Mouse (Mus musculus): ENCODE measurements around the gene Impdh2. TPM values are rescaled to one million over a fixed set of nuclear protein-coding genes. Genes with fewer than 3 reads are reported as not detected.
A peak's percentile ranks its signal among the peaks of the same experiment; 100 is the strongest.
"Not testable (repeated sequence)": the region's sequence is repeated elsewhere in the genome, so short reads cannot be mapped to it uniquely, and the experiment has no call there.

Impdh2 gene
- polyA plus RNA-seq, 1 experiment from 2014 or later, result 239 TPM

DNA sequence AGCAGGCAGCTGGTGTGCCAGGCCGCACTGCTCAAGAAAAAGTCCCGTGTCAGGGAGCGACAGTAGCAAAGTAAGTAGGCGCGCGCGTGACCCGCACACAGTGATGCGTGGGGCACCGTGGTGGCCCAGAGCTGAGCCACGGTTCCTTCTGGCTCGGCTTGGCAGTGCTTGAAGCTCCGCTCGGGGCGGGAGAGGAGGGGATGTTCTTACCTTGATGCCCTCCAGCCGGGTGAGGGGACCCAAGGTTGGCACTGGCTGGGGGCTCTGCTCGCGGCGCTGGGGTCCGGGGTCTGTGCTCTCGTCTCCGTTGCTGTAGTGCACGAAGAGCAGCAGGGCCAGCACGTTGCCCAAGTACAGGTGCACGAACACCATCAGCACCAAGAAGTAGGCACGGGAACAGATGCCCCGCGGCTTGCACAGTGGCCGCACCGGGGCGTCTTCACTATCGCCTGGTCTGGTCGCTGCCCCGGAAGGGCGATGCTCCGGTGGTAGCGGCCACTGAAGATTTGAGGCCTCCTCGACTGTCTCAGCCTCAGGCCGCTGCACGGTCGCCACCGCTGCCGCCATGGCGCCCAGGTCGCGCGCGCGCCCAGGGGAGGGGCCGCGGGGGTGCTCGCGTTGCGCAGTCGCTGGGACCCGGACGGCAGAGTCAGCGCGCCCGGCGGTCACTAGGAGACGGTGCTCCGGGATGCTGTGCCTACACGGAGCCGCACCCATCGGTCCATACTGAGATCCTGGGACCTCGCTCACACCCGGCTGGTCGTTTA, 37.1 kb downstream of the Impdh2 start, which contains the start of gene P4htm:
TSS of gene P4htm (minus strand) at position 670 of the 767 bp plus-strand sequence.
- peak within 1 kb of the TSS; percentile 71 for H3K4me3 ChIP-seq
- H3K9me3 ChIP-seq (replicated peaks), result no peaks in the 10 kb centered on the region
- 1% methylated on average over 68 of the region's 69 CpGs for WGBS
- peak within 1 kb of the TSS; percentile 86 for H3K27ac ChIP-seq (replicated peaks)
- H3K36me3 ChIP-seq, result peaks cover 18% of the 10 kb centered on the region
- peak; percentile 74 for DNase-seq (ENCODE audit: low spot score)
- H3K4me1 ChIP-seq, result peaks cover 28% of the 10 kb centered on the region
- 0 out of 2 replicates have a peak, but pooled peaks cover 5% of the 10 kb centered on the region for H3K27me3 ChIP-seq (ENCODE audit: low read depth, poor library complexity, severe bottlenecking)

DNA sequence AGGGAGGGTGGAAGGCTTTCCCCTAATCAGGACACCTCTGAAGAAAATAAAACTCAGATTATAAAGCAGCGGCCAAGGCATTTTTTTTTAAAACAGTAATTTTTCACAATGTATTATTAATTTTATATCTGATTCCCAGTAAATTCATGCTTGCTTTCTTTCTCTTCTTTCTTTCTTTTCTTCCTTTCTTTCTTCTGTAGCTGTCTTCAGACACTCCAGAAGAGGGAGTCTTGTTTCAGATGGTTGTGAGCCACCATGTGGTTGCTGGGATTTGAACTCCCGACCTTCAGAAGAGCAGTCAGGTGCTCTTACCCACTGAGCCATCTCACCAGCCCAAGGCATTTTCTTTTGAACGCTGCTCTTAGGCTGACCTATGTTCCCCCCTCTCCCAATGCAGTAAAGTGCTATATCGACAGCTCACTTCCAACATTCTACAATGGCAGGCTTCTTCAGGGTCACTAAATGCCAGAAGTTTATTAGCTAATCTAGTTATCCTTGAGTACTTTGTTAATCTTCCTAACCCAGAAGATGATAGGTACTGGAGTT, 39.0 kb downstream of the Impdh2 start:
- no peak for DNase-seq (ENCODE audit: low spot score)
- 73% methylated on average over 4 of the region's 4 CpGs for WGBS
- H3K27me3 ChIP-seq (ENCODE audit: low read depth, poor library complexity, severe bottlenecking), result 0 out of 2 replicates have a peak, but pooled peaks cover 5% of the 10 kb centered on the region

DNA sequence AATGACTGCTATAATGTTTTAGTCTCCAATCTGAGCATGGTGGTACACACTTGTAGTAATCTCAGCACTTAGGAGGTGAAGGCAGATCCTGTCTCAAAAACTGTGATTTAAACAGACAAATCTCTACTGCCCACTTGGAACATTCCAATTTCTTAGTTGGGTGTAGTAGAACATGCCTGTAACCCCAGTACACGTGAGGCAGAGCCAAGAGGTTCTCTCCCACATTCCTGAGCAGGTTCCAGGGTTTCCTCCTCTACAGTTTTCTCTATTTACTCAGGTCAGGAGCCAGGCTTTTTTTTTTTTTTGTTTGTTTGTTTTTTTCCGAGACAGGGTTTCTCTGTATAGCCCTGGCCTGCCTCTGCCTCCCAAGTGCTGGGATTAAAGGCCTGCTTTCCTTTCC, 39.9 kb downstream of the Impdh2 start:
- Histone ChIP-seq H3K27ac (replicated peaks) (no peak overlapping the region), H3K4me3 (no peak overlapping the region)

More for the DNA sequence above, 39.0 kb downstream of the Impdh2 start:
- peaks cover 27% of the 10 kb centered on the region for H3K36me3 ChIP-seq
- no peak overlapping the region for H3K4me3 ChIP-seq
- H3K27ac ChIP-seq (replicated peaks), result no peak overlapping the region
- H3K9me3 ChIP-seq (replicated peaks), result no peaks in the 10 kb centered on the region
- H3K4me1 ChIP-seq, result peaks cover 25% of the 10 kb centered on the region

DNA sequence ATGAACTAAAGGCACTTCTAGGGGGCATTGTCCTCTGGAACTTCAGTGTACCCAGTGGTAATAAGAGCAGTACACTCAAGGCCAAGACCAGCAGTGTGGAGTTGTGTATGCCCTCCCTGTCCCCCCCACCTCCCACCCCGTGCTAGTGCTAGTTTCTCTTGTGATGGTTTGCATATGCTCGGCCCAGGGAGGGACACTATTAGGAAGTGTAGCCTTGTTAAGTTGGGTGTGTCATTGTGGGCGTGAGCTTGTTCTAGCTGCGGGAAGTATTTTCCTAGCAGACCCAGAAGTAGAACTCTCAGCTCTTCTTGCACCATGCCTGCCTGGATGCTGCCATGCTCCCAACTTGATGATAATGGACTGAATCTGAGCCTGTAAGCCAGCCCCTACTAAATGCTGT, 41.9 kb downstream of the Impdh2 start:
- Histone ChIP-seq H3K27me3 (ENCODE audit: low read depth, poor library complexity, severe bottlenecking) (no peaks in the 10 kb centered on the region), H3K36me3 (peaks cover 56% of the 10 kb centered on the region), H3K4me1 (peaks cover 12% of the 10 kb centered on the region), H3K4me3 (no peak overlapping the region), H3K9me3 (replicated peaks) (no peaks in the 10 kb centered on the region), H3K27ac (replicated peaks) (no peak overlapping the region)
- WGBS, result 85% methylated on average over 4 of the region's 4 CpGs
- DNase-seq (ENCODE audit: low spot score), result no peak

More for the DNA sequence above, 39.9 kb downstream of the Impdh2 start:
- 61% methylated on average over 2 of the region's 2 CpGs for WGBS
- no peak for DNase-seq (ENCODE audit: low spot score)
- peaks cover 36% of the 10 kb centered on the region for H3K36me3 ChIP-seq
- peaks cover 25% of the 10 kb centered on the region for H3K4me1 ChIP-seq
- H3K9me3 ChIP-seq (replicated peaks), result no peaks in the 10 kb centered on the region
- 0 out of 2 replicates have a peak, but pooled peaks cover 5% of the 10 kb centered on the region for H3K27me3 ChIP-seq (ENCODE audit: low read depth, poor library complexity, severe bottlenecking)

DNA sequence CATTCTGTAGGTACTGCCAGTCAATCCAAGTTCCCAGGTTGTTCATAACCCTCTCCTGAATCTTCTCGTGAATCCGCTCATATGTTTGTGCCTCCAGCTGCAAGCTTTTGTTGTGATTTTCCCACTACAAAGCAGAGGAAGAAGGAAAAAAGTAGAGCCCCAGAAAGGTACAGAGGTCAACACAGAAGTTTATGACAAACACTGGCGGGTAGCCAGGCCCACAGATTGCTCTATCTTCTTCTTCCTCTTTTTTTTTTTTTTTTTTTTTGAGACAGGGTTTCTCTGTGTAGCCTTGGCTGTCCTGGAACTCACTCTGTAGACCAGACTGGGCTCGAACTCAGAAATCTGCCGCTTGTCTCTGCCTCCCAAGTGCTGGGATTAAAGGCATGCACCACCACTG, 47.8 kb downstream of the Impdh2 start:
- H3K4me3 ChIP-seq; H3K9me3 ChIP-seq (replicated peaks); DNase-seq (ENCODE audit: low spot score); H3K27me3 ChIP-seq (ENCODE audit: low read depth, poor library complexity, severe bottlenecking); H3K4me1 ChIP-seq; H3K27ac ChIP-seq (replicated peaks): not testable (repeated sequence)
- peaks cover 100% of the 10 kb centered on the region for H3K36me3 ChIP-seq
- WGBS, result 96% methylated on average over 5 of the region's 5 CpGs

DNA sequence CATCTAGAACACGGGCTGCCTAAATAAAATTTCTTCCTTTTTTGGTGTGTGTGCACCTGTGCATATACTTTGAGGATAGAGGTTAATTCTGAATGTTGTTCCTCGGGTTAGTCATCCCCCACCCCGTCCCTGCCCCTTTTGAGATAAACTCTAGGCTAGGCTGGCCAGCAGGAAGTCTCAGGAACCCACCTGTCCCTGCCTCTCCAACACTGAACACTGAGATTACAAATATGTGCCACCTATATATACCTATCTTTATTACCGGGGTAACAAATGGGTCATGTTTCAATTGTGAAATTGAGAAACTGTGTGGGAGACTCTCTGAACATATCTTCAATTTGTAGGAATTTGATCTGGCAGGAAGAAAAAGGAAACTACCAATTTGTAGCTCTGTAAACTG, 48.8 kb downstream of the Impdh2 start:
- H3K36me3 ChIP-seq, result peaks cover 100% of the 10 kb centered on the region
- WGBS, result 92% methylated on average over 4 of the region's 4 CpGs

DNA sequence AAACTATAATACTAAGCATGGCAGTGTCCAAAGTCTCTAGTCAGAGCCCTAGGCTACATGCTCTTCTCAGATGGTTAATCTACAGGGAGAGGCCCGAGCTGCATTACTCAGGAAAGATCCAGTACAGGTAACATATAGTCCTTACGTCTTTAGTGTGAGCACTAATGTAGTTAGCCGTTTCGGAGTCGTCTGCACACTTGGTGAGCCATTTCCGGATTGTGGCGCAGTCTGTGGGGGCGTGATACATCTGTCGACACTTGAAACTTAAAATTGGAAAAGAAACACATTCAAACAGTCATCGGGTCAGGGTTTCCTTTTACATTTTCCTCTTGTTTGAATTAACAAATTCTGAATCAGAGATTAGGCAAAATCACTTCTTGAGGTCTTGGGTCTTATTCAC, 51.4 kb downstream of the Impdh2 start:
- Histone ChIP-seq H3K4me1 (no peaks in the 10 kb centered on the region), H3K36me3 (peaks cover 99% of the 10 kb centered on the region), H3K9me3 (replicated peaks) (no peaks in the 10 kb centered on the region), H3K27ac (replicated peaks) (no peak overlapping the region), H3K27me3 (ENCODE audit: low read depth, poor library complexity, severe bottlenecking) (no peaks in the 10 kb centered on the region), H3K4me3 (no peak overlapping the region)
- 95% methylated on average over 10 of the region's 10 CpGs for WGBS
- DNase-seq (ENCODE audit: low spot score), result no peak

More for the DNA sequence above, 48.8 kb downstream of the Impdh2 start:
- Histone ChIP-seq H3K27me3 (ENCODE audit: low read depth, poor library complexity, severe bottlenecking) (no peaks in the 10 kb centered on the region), H3K27ac (replicated peaks) (no peak overlapping the region), H3K9me3 (replicated peaks) (no peaks in the 10 kb centered on the region), H3K4me3 (no peak overlapping the region), H3K4me1 (no peaks in the 10 kb centered on the region)
- DNase-seq (ENCODE audit: low spot score), result no peak

MicroRNA genes within 50 kb of the gene (microRNA counts, 519-probe panel; counts per million panel counts)
- microRNA mmu-miR-191 (6,351 counts per million, percentile 58 among the panel's probes with 10 or more counts), microRNA mmu-miR-425 (5,065 counts per million, percentile 32 among the panel's probes with 10 or more counts)

Small RNA genes within 50 kb of the gene (microRNA-seq; reads per million reads assigned to microRNA genes)
- gene Gm24083 (not detected), gene Mir191 (not detected), gene Mir425 (2,182 reads per million, percentile 83 among the genes with 10 or more reads in this experiment)

Other genes with a start within 250 kb of the Impdh2 start
- 767 and 792 TPM in 2 replicates for gene Gpx1, start 221.4 kb upstream of the Impdh2 start, polyA plus RNA-seq (2016; fragmentation: Nextera tagmentation; extraction: Ambion mirVana)
- gene Usp4, start 212.4 kb upstream of the Impdh2 start, polyA plus RNA-seq (2016; fragmentation: Nextera tagmentation; extraction: Ambion mirVana), result 119 and 140 TPM in 2 replicates
- gene 1700102P08Rik, start 167.5 kb upstream of the Impdh2 start, polyA plus RNA-seq (2016; fragmentation: Nextera tagmentation; extraction: Ambion mirVana), result 1.1 and 1.2 TPM in 2 replicates
- gene Ccdc36, start 131.8 kb upstream of the Impdh2 start, polyA plus RNA-seq (2016; fragmentation: Nextera tagmentation; extraction: Ambion mirVana), result 0.81 and 1.1 TPM in 2 replicates
- gene BC048562, start 123.8 kb upstream of the Impdh2 start, polyA plus RNA-seq (2016; fragmentation: Nextera tagmentation; extraction: Ambion mirVana), result not detected in 2 replicates
- gene Ccdc71, start 99.8 kb upstream of the Impdh2 start, polyA plus RNA-seq (2016; fragmentation: Nextera tagmentation; extraction: Ambion mirVana), result 58.2 and 59.4 TPM in 2 replicates
- gene Klhdc8b, start 98.7 kb upstream of the Impdh2 start, polyA plus RNA-seq (2016; fragmentation: Nextera tagmentation; extraction: Ambion mirVana), result 43.1 and 52.1 TPM in 2 replicates
- gene Lamb2, start 80.5 kb upstream of the Impdh2 start, polyA plus RNA-seq (2016; fragmentation: Nextera tagmentation; extraction: Ambion mirVana), result 42.7 and 46.2 TPM in 2 replicates
- gene Usp19, start 69.7 kb upstream of the Impdh2 start, polyA plus RNA-seq (2016; fragmentation: Nextera tagmentation; extraction: Ambion mirVana), result 79.4 and 91.6 TPM in 2 replicates
- gene Qars, start 52.6 kb upstream of the Impdh2 start, polyA plus RNA-seq (2016; fragmentation: Nextera tagmentation; extraction: Ambion mirVana), result 112 and 115 TPM in 2 replicates
- gene Qrich1, start 43.5 kb upstream of the Impdh2 start, polyA plus RNA-seq (2016; fragmentation: Nextera tagmentation; extraction: Ambion mirVana), result 150 and 171 TPM in 2 replicates
- gene Ndufaf3, start 7.1 kb downstream of the Impdh2 start, polyA plus RNA-seq (2016; fragmentation: Nextera tagmentation; extraction: Ambion mirVana), result 47.0 and 50.0 TPM in 2 replicates
- gene Dalrd3, start 9.6 kb downstream of the Impdh2 start, polyA plus RNA-seq (2016; fragmentation: Nextera tagmentation; extraction: Ambion mirVana), result 196 and 221 TPM in 2 replicates
- gene Wdr6, start 18.5 kb downstream of the Impdh2 start, polyA plus RNA-seq (2016; fragmentation: Nextera tagmentation; extraction: Ambion mirVana), result 195 and 250 TPM in 2 replicates
- 13.8 and 14.7 TPM in 2 replicates for gene P4htm, start 37.4 kb downstream of the Impdh2 start, polyA plus RNA-seq (2016; fragmentation: Nextera tagmentation; extraction: Ambion mirVana)
- 66.8 and 72.6 TPM in 2 replicates for gene Arih2, start 89.1 kb downstream of the Impdh2 start, polyA plus RNA-seq (2016; fragmentation: Nextera tagmentation; extraction: Ambion mirVana)
- 34.5 and 36.2 TPM in 2 replicates for gene Slc25a20, start 101.8 kb downstream of the Impdh2 start, polyA plus RNA-seq (2016; fragmentation: Nextera tagmentation; extraction: Ambion mirVana)
- gene Prkar2a, start 129.0 kb downstream of the Impdh2 start, polyA plus RNA-seq (2016; fragmentation: Nextera tagmentation; extraction: Ambion mirVana), result 34.6 and 40.8 TPM in 2 replicates
- gene Ip6k2, start 223.5 kb downstream of the Impdh2 start, polyA plus RNA-seq (2016; fragmentation: Nextera tagmentation; extraction: Ambion mirVana), result 89.0 and 105 TPM in 2 replicates
- gene Nckipsd, start 248.1 kb downstream of the Impdh2 start, polyA plus RNA-seq (2016; fragmentation: Nextera tagmentation; extraction: Ambion mirVana), result 14.5 and 17.3 TPM in 2 replicates